Mouse (Mus musculus): ENCODE measurements at regions not wholly inside any gene's neighbourhood (a gene's known extent, or its start where the extent isn't known, plus 50 kb on each side); places are given as distances from the start of the nearest gene placed in this dataset.

DNA sequence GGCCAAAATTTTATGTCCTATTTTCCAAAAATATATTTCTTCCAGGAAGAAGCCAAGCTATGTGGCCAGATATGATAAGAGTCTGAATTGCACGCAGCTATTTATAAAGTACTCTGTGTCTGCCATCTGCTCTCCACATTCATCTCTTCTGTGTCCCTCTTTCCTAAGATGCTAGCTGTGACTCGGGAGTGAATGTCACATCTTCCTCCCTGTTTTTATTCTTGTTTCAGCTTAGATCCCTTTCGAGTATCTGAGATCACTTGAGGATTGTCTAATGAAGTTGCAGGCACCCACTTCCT lies 1687.4 kb upstream of the Gm37988 start:
- Histone ChIP-seq H3K4me1 (ENCODE audit: control insufficient read depth, insufficient read depth, low read length) (peaks cover 2% of the 10 kb centered on the region), H3K36me3 (ENCODE audit: control insufficient read depth, insufficient read depth, low read length) (peaks cover 6% of the 10 kb centered on the region), H3K27ac (peak overlapping the region; percentile 76), H3K27me3 (ENCODE audit: control insufficient read depth, insufficient read depth, low read length) (no peaks in the 10 kb centered on the region), H3K4me3 (no peak overlapping the region), H3K9ac (ENCODE audit: low read depth, low read length) (no peak overlapping the region), H3K79me2 (replicated peaks; ENCODE audit: control insufficient read depth, insufficient read depth, low read length) (no peaks in the 10 kb centered on the region)
- WGBS: 10% methylated on average over 3 of the region's 3 CpGs
- DNase-seq: no peak
- intact Hi-C loops (cut with DNase I): no loop called here
- TF ChIP-seq CTCF (IDR thresholded peaks at IDR 0.05): no peak
- no peak for TF ChIP-seq EP300 (IDR thresholded peaks at IDR 0.05; ENCODE audit: insufficient read depth, low read depth, low read length)
- no peak for TF ChIP-seq POLR2A (IDR thresholded peaks at IDR 0.05; ENCODE audit: insufficient read depth, low read depth, low read length)

DNA sequence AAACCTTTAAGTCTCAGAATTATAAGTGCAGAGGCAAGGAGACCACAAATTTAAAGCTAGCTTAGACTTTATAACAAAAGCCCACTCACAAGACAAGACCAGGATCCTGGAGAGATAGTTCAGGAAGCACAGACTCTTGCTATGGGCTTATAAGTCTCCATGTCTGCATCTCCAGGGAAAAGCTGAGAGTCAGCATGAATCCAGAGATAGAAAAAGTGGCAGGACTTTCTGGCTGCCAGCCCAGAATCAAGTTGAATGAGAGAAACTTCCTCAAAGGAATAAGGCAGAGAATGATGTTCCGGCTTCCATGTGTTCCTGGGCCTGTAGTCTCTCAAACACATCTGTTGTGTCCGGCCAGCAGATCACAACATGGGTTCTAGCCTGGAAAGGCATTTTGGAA lies 1686.4 kb upstream of the Gm37988 start:
- Histone ChIP-seq H3K36me3 (ENCODE audit: control insufficient read depth, insufficient read depth, low read length) (peaks cover 6% of the 10 kb centered on the region), H3K4me3 (no peak overlapping the region), H3K27me3 (ENCODE audit: control insufficient read depth, insufficient read depth, low read length) (no peaks in the 10 kb centered on the region), H3K9ac (ENCODE audit: low read depth, low read length) (no peak overlapping the region), H3K4me1 (ENCODE audit: control insufficient read depth, insufficient read depth, low read length) (peaks cover 2% of the 10 kb centered on the region), H3K27ac (peak overlapping the region; percentile 76), H3K79me2 (replicated peaks; ENCODE audit: control insufficient read depth, insufficient read depth, low read length) (no peaks in the 10 kb centered on the region)
- 16% methylated on average over 2 of the region's 2 CpGs for WGBS
- intact Hi-C loops (cut with DNase I): no loop called here
- TF ChIP-seq EP300 (IDR thresholded peaks at IDR 0.05; ENCODE audit: insufficient read depth, low read depth, low read length) (no peak), POLR2A (IDR thresholded peaks at IDR 0.05; ENCODE audit: insufficient read depth, low read depth, low read length) (no peak), CTCF (IDR thresholded peaks at IDR 0.05) (no peak)
- DNase-seq: peak; percentile 34 to 65

DNA sequence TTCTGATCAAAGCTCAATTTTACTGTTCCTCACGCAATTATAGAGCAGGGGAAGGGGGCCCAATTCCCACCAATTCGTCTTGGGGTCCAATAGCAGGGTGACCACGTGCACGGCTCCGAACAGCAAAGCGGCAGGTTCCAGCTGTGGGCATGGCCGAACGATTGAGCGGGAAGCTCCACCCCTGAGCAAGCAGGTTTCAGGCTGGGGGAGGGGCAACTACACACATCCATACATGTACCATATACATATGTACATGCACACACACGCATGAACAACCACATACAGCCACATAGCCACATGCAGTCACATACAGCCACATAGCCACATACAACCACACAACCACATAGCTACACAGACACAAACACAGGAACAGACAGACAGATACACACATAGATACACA lies 1685.9 kb upstream of the Gm37988 start:
- intact Hi-C loops (cut with DNase I): no loop called here
- H3K4me3 ChIP-seq: no peak overlapping the region
- no peak for TF ChIP-seq CTCF (IDR thresholded peaks at IDR 0.05)
- no peak for TF ChIP-seq EP300 (IDR thresholded peaks at IDR 0.05; ENCODE audit: insufficient read depth, low read depth, low read length)
- TF ChIP-seq POLR2A (IDR thresholded peaks at IDR 0.05; ENCODE audit: insufficient read depth, low read depth, low read length): no peak
- H3K79me2 ChIP-seq (replicated peaks; ENCODE audit: control insufficient read depth, insufficient read depth, low read length): no peaks in the 10 kb centered on the region
- peaks cover 2% of the 10 kb centered on the region for H3K4me1 ChIP-seq (ENCODE audit: control insufficient read depth, insufficient read depth, low read length)
- H3K9ac ChIP-seq (ENCODE audit: low read depth, low read length): no peak overlapping the region
- peaks cover 6% of the 10 kb centered on the region for H3K36me3 ChIP-seq (ENCODE audit: control insufficient read depth, insufficient read depth, low read length)
- H3K27me3 ChIP-seq (ENCODE audit: control insufficient read depth, insufficient read depth, low read length): no peaks in the 10 kb centered on the region
- DNase-seq: no peak
- 92% methylated on average over 10 of the region's 10 CpGs for WGBS
- no peak overlapping the region for H3K27ac ChIP-seq

Data from heart, adult 2 months (tissue).